Mouse (Mus musculus) spleen, postnatal 36 days (tissue): ENCODE data around the gene Card19.
A peak's percentile ranks its signal among the peaks of the same experiment; 100 is the strongest.

Experiments used
- DNase-seq, 2 experiments: peaks; one replicate each; pipeline ENCODE4 v3.0.0; 2022; ENCODE audit warnings: low spot score in 2 of 2, mixed read lengths in 1 of 2

Card19 gene

DNA sequence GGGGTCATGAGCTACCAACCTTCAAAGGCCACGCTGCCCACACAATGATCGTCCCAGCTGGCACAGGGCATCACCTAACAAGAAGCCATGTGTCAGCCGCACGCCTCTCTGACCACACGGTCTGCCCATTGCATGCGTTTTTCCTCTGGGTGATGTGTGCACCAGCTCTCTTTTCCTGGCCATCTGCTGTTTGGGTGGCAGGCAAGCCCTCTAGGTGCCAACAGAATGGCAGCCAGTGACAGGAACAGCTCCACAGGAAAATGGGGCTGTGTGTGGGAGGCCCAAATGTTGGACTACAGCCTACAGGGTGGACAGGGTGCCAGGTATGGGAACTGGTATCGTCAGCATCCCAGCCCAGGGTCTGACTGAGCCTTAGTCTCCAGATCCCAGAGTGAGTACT is 43.5 kb downstream of the Card19 start:
- DNase-seq = no peak

DNA sequence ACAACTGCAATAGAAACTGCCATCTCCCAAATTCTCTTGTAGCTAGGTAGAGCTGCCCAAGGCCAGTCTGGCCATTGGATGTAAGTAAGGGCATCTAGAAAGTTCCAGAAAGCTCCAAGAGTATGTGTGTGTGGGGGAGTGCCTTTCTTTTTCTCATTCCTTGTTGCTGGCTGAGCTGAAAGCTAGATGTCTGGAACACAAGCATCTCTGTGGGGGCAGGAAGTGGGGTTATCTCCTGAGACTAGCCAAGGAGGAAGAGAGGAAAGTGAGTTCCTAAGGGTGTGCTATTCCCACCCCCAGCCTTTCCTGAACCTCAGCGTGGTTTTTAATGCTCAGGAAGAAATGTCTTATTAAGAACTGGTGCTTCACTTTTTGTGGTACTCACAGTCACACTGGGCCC is 44.1 kb downstream of the Card19 start:
- DNase-seq = no peak

DNA sequence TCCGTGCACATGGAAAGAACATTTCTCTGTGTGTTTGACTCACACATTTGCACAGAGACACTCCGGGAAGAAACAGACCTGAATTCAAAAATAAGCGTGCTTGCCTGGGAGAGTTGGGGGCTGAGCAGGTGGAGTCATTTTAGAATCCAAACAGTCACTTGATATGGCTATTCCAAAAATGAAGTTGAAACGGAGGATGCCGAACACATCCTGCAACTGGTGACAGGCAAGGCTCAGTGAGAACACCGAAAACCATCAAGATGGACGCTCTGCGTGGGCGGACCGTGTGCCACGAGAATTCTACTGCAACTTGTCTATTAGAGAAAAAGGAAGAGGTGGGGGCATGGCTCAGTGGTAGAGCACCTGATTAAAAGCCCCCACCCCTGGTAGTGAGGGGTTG is 45.2 kb downstream of the Card19 start:
- no peak for DNase-seq

DNA sequence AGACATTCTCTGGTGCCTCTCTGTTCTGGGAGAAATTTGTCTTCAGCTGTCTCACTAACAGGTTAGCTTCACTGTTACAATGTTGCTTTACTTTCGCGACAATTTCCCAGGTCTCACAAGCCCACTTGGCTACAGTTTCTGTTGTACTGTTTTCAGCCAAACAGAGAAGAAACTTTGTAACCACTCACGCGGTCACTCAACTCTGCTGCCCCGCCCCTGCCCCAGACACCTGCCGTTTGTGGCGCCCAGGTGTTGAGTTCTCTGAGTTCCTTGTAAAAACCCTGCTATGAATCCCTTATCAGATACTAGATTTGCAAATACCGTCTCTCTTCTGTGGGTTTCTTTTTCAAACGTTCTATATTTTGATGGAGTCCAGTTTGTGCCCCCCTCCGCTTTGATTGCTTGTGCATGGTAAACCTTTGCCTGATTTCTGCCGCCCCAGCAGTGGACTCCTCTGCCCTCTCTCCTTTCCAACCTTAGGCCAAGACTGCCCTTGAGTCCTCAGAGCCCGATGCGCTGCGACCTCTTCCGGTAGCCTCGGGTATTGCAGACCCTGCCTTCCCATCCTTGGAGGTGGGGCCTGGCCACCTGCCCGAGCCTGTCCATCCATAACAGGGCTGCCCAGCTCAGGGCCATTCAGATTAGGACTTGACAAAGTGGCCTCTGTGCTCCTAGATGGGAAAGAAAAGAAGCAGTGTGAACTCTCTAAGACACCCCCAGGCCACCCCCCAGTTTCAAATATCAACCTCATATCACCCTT is 46.2 kb downstream of the Card19 start:
- DNase-seq = peak; percentile 40 to 47

DNA sequence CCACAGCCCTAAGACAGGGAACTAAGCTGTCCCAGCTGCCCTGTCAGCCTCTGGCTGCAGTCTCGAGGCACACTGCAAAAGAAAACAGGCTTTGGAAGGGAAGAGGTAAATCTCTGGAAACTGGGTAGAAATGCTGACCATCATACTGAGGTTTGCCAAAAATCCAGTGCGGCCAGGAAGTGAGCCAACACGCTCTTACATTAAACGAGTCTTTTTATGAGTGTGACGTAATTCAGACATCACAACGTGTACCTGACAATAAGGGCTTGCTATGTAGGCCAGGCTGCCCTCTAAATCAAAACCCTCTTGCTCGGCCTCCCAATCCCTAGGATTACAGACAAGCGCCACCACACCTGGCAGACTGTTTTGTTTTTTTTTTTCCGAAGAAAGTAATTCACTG is 48.8 kb downstream of the Card19 start:
- no peak for DNase-seq

DNA sequence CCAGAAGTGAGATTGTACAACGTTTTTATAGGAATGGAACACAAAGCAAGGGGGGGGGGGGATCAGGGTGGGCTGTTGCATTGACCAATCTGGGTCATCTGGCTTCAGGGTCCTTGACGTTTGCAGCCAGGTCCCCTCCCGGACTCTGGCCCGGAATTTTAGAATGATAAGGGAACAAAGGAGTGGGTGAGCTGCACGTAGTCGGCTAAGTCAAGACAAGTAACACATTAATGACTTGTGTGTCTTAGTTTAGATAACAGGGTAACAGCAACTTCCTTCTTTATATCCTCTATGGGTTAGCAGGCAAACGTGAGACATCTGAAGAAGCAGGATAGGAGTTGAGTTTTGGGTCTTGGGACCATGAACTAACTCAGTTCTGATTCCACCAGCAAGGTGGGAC is 52.2 kb downstream of the Card19 start:
- DNase-seq = no peak

DNA sequence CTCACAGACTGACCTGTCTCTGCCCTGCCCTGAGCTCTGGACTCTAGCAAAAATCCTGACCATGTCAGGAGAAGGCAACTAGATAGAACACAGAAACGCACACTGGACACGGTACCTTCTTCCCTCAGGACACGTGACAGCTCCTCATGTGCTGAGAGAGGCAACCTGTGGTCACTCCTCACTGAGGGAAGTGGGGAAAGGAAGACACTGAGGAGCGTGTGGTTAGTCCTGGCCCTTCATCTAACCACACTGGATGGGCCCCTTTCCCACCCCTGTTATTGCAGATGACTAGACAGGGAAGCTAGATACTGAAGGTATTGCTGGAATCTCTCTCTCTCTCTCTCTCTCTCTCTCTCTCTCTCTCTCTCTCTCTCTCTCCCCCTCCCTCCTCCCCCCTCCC is 53.1 kb downstream of the Card19 start:
- no peak for DNase-seq

DNA sequence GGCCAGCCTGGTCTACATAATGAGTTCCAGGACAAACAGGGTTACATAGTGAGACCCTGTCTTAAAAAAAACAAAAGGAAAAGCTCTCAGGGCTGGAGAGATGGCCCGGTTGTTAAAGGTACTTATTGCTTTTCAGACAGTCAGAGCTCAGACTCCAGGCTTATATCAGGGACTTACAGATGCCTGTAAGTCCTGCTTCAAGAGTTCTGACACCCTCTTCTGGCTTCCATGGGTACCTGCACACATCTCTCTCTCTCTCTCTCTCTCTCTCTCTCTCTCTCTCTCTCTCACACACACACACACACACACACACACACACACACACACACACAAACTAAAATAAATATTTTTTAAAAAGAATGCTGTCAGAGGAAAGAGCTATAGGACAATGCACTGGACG is 54.6 kb downstream of the Card19 start:
- DNase-seq = no peak

DNA sequence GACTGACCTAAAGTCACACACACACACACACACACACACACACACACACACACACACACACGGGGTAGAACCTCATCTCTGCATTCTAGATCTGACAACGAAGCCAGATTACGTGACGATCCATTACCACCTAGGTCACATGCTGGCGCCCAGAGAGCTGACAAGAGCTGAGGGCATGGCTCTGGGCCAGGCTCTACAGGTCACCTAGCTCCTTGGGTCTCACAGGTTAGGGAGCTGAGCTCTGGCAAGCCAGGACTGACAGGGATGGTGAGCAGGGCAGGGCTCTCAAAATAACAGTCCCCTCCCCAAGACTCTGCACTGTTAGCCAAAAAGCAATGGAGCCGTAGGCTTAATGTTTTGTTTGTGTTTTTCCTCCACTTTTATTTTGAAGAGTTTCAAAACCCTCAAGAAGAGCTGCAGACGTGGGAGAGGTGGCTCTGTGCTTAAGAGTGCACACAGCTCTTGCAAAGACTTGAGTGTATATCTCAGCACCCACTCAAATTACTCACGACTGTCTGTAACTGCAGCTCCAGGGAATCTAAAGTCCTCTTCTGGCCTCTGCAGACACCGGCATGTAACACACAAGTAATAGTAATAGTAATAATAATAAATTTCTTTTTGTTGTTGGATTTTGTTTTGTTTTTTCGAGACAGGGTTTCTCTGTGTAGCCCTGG is 57.7 kb downstream of the Card19 start:
- DNase-seq = no peak

DNA sequence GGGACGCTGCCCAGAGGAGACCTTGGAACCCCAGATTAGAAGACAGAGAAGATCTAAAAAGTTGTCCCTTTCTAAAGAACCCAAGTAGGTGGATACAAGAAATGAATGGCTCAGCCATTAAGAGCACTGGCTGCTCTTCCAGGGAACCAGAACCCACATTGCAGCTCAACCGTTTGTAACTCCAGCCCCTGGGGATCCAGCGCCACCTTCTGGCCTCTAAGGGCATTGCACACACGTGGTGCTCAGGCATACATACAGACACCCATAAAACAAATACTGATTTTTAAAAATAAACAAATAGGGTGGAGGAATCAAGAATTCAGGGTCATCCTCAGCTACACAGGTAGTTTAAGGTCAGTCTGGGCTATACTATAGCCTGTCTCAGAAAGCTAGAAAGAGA is 59.2 kb downstream of the Card19 start:
- DNase-seq = no peak

DNA sequence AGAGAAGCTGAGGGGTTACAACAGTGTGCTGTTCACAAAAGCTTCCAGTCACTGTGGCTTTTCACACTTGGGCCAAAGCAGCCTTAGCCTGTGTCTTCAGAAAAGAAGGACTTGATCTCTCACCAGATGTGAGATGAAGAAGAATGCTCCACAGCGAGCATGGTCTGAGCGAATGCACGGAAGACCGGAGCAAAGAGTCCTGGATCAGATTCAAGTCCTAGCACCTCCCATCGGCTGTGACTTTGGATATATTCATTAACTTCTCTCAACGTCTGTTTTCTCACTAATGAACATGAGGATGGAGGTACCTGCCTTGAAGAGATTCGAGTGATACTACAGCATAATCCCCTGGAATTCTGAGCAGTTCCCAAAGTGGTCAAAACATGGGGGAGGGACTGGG is 61.2 kb downstream of the Card19 start:
- no peak for DNase-seq

DNA sequence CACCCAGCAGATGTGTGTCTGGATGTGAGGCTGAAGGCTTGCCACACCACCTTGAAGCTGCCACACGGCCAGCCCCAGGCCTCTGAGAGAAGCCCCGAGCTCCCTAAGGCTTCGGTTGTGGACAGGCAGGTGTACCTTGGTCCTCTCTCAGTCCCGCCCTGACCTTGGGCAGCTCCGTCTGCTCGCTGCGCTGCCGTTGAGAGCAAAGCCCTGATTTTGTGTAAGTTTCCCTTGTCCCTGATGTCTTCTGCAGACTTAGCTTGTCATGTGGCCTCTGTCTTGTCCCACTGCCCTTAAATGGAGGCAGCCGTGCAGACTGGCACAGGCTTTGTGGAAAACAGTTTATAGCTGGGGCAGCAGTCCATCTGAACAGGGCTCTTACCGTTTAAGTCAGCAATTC is 61.8 kb downstream of the Card19 start:
- no peak for DNase-seq
